Mouse (Mus musculus): ENCODE data around the gene Asl. TPM values are rescaled to one million over a fixed set of nuclear protein-coding genes. Genes with fewer than 3 reads are reported as not detected.
"Not testable (repeated sequence)": the region's sequence is repeated elsewhere in the genome, so short reads cannot be mapped to it uniquely, and the experiment has no call there.

Gene Asl
- polyA plus RNA-seq, 1 experiment from 2014 or later: 291 TPM

GRCm38 (mm10) chr5:130041262-130041661 lies 12.2 kb upstream of the Asl start:
- TF ChIP-seq CTCF (IDR thresholded peaks at IDR 0.05; ENCODE audit: low read depth) (no peak), EP300 (IDR thresholded peaks at IDR 0.05; ENCODE audit: low read depth) (no peak)
- Histone ChIP-seq H3K9me3 (ENCODE audit: low read length) (no peaks in the 10 kb centered on the region), H3K4me2 (ENCODE audit: low read depth, low read length) (no peak overlapping the region), H3K27ac (ENCODE audit: low read depth) (no peak overlapping the region), H3K9ac (replicated peaks) (no peak overlapping the region), H3K4me3 (ENCODE audit: low read depth, low read length) (no peak overlapping the region), H3K36me3 (replicated peaks; ENCODE audit: insufficient read depth, low read length) (peaks cover 56% of the 10 kb centered on the region), H3K27me3 (ENCODE audit: insufficient read depth, low read length) (no peaks in the 10 kb centered on the region), H3K4me1 (ENCODE audit: insufficient read depth) (peaks cover 6% of the 10 kb centered on the region; the same call in 1 of the 2 replicates)
- 76% methylated on average over 4 of the region's 4 CpGs for WGBS (ENCODE audit: insufficient replicate concordance)
- ATAC-seq: no peak
- no peak for DNase-seq

GRCm38 (mm10) chr5:130040797-130041196 lies 11.8 kb upstream of the Asl start:
- no peaks in the 10 kb centered on the region for H3K9me3 ChIP-seq (ENCODE audit: low read length)
- H3K27ac ChIP-seq (ENCODE audit: low read depth): no peak overlapping the region
- H3K27me3 ChIP-seq (ENCODE audit: insufficient read depth, low read length): no peaks in the 10 kb centered on the region
- peaks cover 57% of the 10 kb centered on the region for H3K36me3 ChIP-seq (replicated peaks; ENCODE audit: insufficient read depth, low read length)
- H3K9ac ChIP-seq (replicated peaks): no peak overlapping the region
- H3K4me1 ChIP-seq (ENCODE audit: insufficient read depth): peaks cover 6% of the 10 kb centered on the region; the same call in 1 of the 2 replicates
- DNase-seq: no peak
- no peak overlapping the region for H3K4me2 ChIP-seq (ENCODE audit: low read depth, low read length)
- TF ChIP-seq EP300 (IDR thresholded peaks at IDR 0.05; ENCODE audit: low read depth): no peak
- TF ChIP-seq CTCF (IDR thresholded peaks at IDR 0.05; ENCODE audit: low read depth): no peak
- 88% methylated on average over 4 of the region's 4 CpGs for WGBS (ENCODE audit: insufficient replicate concordance)
- ATAC-seq: no peak
- H3K4me3 ChIP-seq (ENCODE audit: low read depth, low read length): no peak overlapping the region

GRCm38 (mm10) chr5:130037752-130038455 lies 8.9 kb upstream of the Asl start:
- Histone ChIP-seq H3K4me2 (ENCODE audit: low read depth, low read length) (no peak overlapping the region), H3K36me3 (replicated peaks; ENCODE audit: insufficient read depth, low read length) (peaks cover 50% of the 10 kb centered on the region), H3K4me3 (ENCODE audit: low read depth, low read length) (no peak overlapping the region), H3K27ac (ENCODE audit: low read depth) (no peak overlapping the region), H3K27me3 (ENCODE audit: insufficient read depth, low read length) (no peaks in the 10 kb centered on the region), H3K4me1 (ENCODE audit: insufficient read depth) (peaks cover 9% of the 10 kb centered on the region; the same call in 1 of the 2 replicates), H3K9ac (replicated peaks) (no peak overlapping the region), H3K9me3 (ENCODE audit: low read length) (no peaks in the 10 kb centered on the region)
- DNase-seq (peak; percentile 75), ATAC-seq (0 out of 2 replicates have a peak, but pooled peaks have one; percentile 14)
- TF ChIP-seq EP300 (IDR thresholded peaks at IDR 0.05; ENCODE audit: low read depth) (no peak), CTCF (IDR thresholded peaks at IDR 0.05; ENCODE audit: low read depth) (peak; percentile 89)
- 72% methylated on average over 19 of the region's 19 CpGs for WGBS (ENCODE audit: insufficient replicate concordance)

- H3K9ac ChIP-seq (replicated peaks); H3K27ac ChIP-seq (ENCODE audit: low read depth); H3K27me3 ChIP-seq (ENCODE audit: insufficient read depth, low read length); DNase-seq; ATAC-seq; H3K4me3 ChIP-seq (ENCODE audit: low read depth, low read length); H3K9me3 ChIP-seq (ENCODE audit: low read length); H3K4me2 ChIP-seq (ENCODE audit: low read depth, low read length): not testable (repeated sequence)
- 69% methylated on average over 2 of the region's 2 CpGs for WGBS (ENCODE audit: insufficient replicate concordance)
- peaks cover 39% of the 10 kb centered on the region for H3K36me3 ChIP-seq (replicated peaks; ENCODE audit: insufficient read depth, low read length)
- peaks cover 20% of the 10 kb centered on the region for H3K4me1 ChIP-seq (ENCODE audit: insufficient read depth)
- TF ChIP-seq CTCF (IDR thresholded peaks at IDR 0.05; ENCODE audit: low read depth): peak; percentile 55
Measured at GRCm38 (mm10) chr5:130036300-130036699, 7.3 kb upstream of the Asl start.

GRCm38 (mm10) chr5:130033869-130034268 lies 4.8 kb upstream of the Asl start:
- peak; percentile 61 for ATAC-seq

GRCm38 (mm10) chr5:130031410-130032390 lies 2.7 kb upstream of the Asl start:
- Histone ChIP-seq H3K4me2 (ENCODE audit: low read depth, low read length) (peak overlapping the region; percentile 30; the same call in 1 of the 2 replicates), H3K4me1 (ENCODE audit: insufficient read depth) (peaks cover 32% of the 10 kb centered on the region), H3K4me3 (ENCODE audit: low read depth, low read length) (no peak overlapping the region), H3K9ac (replicated peaks) (peak overlapping the region; percentile 39; the same call in 1 of the 2 replicates), H3K27me3 (ENCODE audit: insufficient read depth, low read length) (no peaks in the 10 kb centered on the region), H3K27ac (ENCODE audit: low read depth) (peak overlapping the region; percentile 96), H3K36me3 (replicated peaks; ENCODE audit: insufficient read depth, low read length) (peaks cover 7% of the 10 kb centered on the region), H3K9me3 (ENCODE audit: low read length) (no peaks in the 10 kb centered on the region)
- 80% methylated on average over 19 of the region's 19 CpGs for WGBS (ENCODE audit: insufficient replicate concordance)
- DNase-seq (no peak), ATAC-seq (peak; percentile 82)
- TF ChIP-seq CTCF (IDR thresholded peaks at IDR 0.05; ENCODE audit: low read depth) (no peak), EP300 (IDR thresholded peaks at IDR 0.05; ENCODE audit: low read depth) (peak; percentile 85)

More at GRCm38 (mm10) chr5:130033869-130034268, 4.8 kb upstream of the Asl start:
- Histone ChIP-seq H3K9ac (replicated peaks) (0 out of 2 replicates have a peak overlapping the region, but pooled peaks have one; percentile 34), H3K27ac (ENCODE audit: low read depth) (peak overlapping the region; percentile 75), H3K4me1 (ENCODE audit: insufficient read depth) (peaks cover 32% of the 10 kb centered on the region), H3K27me3 (ENCODE audit: insufficient read depth, low read length) (no peaks in the 10 kb centered on the region), H3K36me3 (replicated peaks; ENCODE audit: insufficient read depth, low read length) (peaks cover 21% of the 10 kb centered on the region), H3K4me3 (ENCODE audit: low read depth, low read length) (no peak overlapping the region), H3K9me3 (ENCODE audit: low read length) (no peaks in the 10 kb centered on the region), H3K4me2 (ENCODE audit: low read depth, low read length) (no peak overlapping the region)
- no peak for DNase-seq
- TF ChIP-seq CTCF (IDR thresholded peaks at IDR 0.05; ENCODE audit: low read depth) (no peak), EP300 (IDR thresholded peaks at IDR 0.05; ENCODE audit: low read depth) (peak; percentile 77)
- WGBS (ENCODE audit: insufficient replicate concordance): 58% methylated on average over 2 of the region's 2 CpGs

Measured in liver, postnatal 0 days (tissue).